Mouse (Mus musculus) embryonic fibroblast, embryonic 13.5 days (primary cell): ENCODE measurements around the gene Shpk. TPM values are rescaled to one million over a fixed set of nuclear protein-coding genes. Genes with fewer than 3 reads are reported as not detected.

Source experiments
- H3K27ac ChIP-seq: 2 replicates; pipeline ENCODE4 v1.5.1; 2012; ENCODE audit warnings: low read length, control low read depth, inconsistent platforms; ENCODE audit not compliant: insufficient read depth
- H3K4me1 ChIP-seq: 2 replicates; pipeline ENCODE4 v1.6.1; 2011; ENCODE audit warnings: low read length; ENCODE audit not compliant: control insufficient read depth, insufficient read depth
- H3K4me3 ChIP-seq: 2 replicates; pipeline ENCODE4 v1.5.1; 2011; ENCODE audit warnings: mild to moderate bottlenecking, control low read depth, low read length; ENCODE audit not compliant: insufficient read depth
- CTCF ChIP-seq: IDR thresholded peaks from 2 replicates; pipeline ENCODE4 v1.5.1; 2011; ENCODE audit warnings: mild to moderate bottlenecking, control low read depth, low read length, moderate library complexity, borderline replicate concordance; ENCODE audit not compliant: insufficient read depth
- POLR2A ChIP-seq: IDR thresholded peaks from 2 replicates; pipeline ENCODE4 v1.6.1; 2011; ENCODE audit warnings: low read depth, mild to moderate bottlenecking, control low read depth, low read length, moderate library complexity
- polyA plus RNA-seq: library from polyadenylated mRNA; stranded (reverse); fragments of >200 nt; gene quantifications from 2 replicates; pipeline ENCODE4 v1.2.4, GENCODE M21; 2011; ENCODE audit warnings: low read depth; ENCODE audit not compliant: missing spikeins, insufficient read length

Gene Shpk
- polyA plus RNA-seq, result 2.2 and 2.4 TPM in 2 replicates

GRCm38 (mm10) chr11:73199230-73199712, at the start of gene Shpk:
Gene Shpk, plus strand, starts transcription at chr11:73199460.
- Histone ChIP-seq H3K27ac (no peak within 1 kb of the TSS), H3K4me1 (no peaks in the 10 kb centered on the region), H3K4me3 (peak within 1 kb of the TSS; percentile 64)
- peak; percentile 79 for TF ChIP-seq POLR2A
- TF ChIP-seq CTCF, result no peak

- TF ChIP-seq POLR2A, result no peak
- no peak for TF ChIP-seq CTCF
- H3K4me1 ChIP-seq, result no peaks in the 10 kb centered on the region; the same call in 1 of the 2 replicates
- H3K27ac ChIP-seq, result no peak overlapping the region
- no peak overlapping the region for H3K4me3 ChIP-seq
Observed at GRCm38 (mm10) chr11:73155071-73155470, 44.2 kb upstream of the Shpk start.

- H3K27ac ChIP-seq, result peak within 1 kb of the TSS; percentile 18; the same call in 1 of the 2 replicates
- peak within 1 kb of the TSS; percentile 38 for H3K4me3 ChIP-seq
- TF ChIP-seq POLR2A (peak; percentile 47; the same call in 1 of the 2 replicates), CTCF (no peak)
Observed at GRCm38 (mm10) chr11:73159957-73160810, 39.1 kb upstream of the Shpk start, which contains the start of gene P2rx5. Gene P2rx5, plus strand, starts transcription at chr11:73160421.

GRCm38 (mm10) chr11:73160811-73161200, 38.5 kb upstream of the Shpk start:
- TF ChIP-seq POLR2A, result no peak
- TF ChIP-seq CTCF, result 0 out of 2 replicates have a peak, but pooled peaks have one; percentile 4
- Histone ChIP-seq H3K27ac (peak overlapping the region; percentile 18; the same call in 1 of the 2 replicates), H3K4me3 (peak overlapping the region; percentile 38), H3K4me1 (peaks cover 8% of the 10 kb centered on the region)

More at GRCm38 (mm10) chr11:73159957-73160810, 39.1 kb upstream of the Shpk start, which contains the start of gene P2rx5:
- H3K4me1 ChIP-seq, result peaks cover 8% of the 10 kb centered on the region

GRCm38 (mm10) chr11:73161616-73162015, 37.6 kb upstream of the Shpk start:
- peaks cover 8% of the 10 kb centered on the region for H3K4me1 ChIP-seq

GRCm38 (mm10) chr11:73162284-73162683, 37.0 kb upstream of the Shpk start:
- peaks cover 8% of the 10 kb centered on the region for H3K4me1 ChIP-seq
- TF ChIP-seq CTCF (no peak), POLR2A (no peak)
- H3K27ac ChIP-seq, result no peak overlapping the region
- H3K4me3 ChIP-seq, result no peak overlapping the region

More at GRCm38 (mm10) chr11:73161616-73162015, 37.6 kb upstream of the Shpk start:
- Histone ChIP-seq H3K27ac (peak overlapping the region; percentile 18; the same call in 1 of the 2 replicates), H3K4me3 (no peak overlapping the region; the same call in 1 of the 2 replicates)
- TF ChIP-seq CTCF (no peak), POLR2A (no peak)

GRCm38 (mm10) chr11:73168071-73168470, 31.2 kb upstream of the Shpk start:
- no peak for TF ChIP-seq POLR2A
- TF ChIP-seq CTCF, result no peak
- no peak overlapping the region for H3K27ac ChIP-seq
- peaks cover 3% of the 10 kb centered on the region; the same call in 1 of the 2 replicates for H3K4me1 ChIP-seq
- H3K4me3 ChIP-seq, result no peak overlapping the region

- Histone ChIP-seq H3K4me1 (peaks cover 3% of the 10 kb centered on the region; the same call in 1 of the 2 replicates), H3K4me3 (no peak overlapping the region), H3K27ac (no peak overlapping the region)
- no peak for TF ChIP-seq CTCF
- TF ChIP-seq POLR2A, result no peak
Observed at GRCm38 (mm10) chr11:73168576-73168975, 30.7 kb upstream of the Shpk start.

GRCm38 (mm10) chr11:73169231-73169630, 30.0 kb upstream of the Shpk start:
- Histone ChIP-seq H3K4me1 (peaks cover 3% of the 10 kb centered on the region; the same call in 1 of the 2 replicates), H3K4me3 (no peak overlapping the region), H3K27ac (no peak overlapping the region)
- TF ChIP-seq CTCF (peak; percentile 71; the same call in 1 of the 2 replicates), POLR2A (no peak)

GRCm38 (mm10) chr11:73172186-73172585, 27.1 kb upstream of the Shpk start:
- TF ChIP-seq CTCF, result no peak
- TF ChIP-seq POLR2A, result no peak
- peaks cover 3% of the 10 kb centered on the region; the same call in 1 of the 2 replicates for H3K4me1 ChIP-seq
- H3K4me3 ChIP-seq, result no peak overlapping the region
- H3K27ac ChIP-seq, result no peak overlapping the region

GRCm38 (mm10) chr11:73175612-73176011, 23.6 kb upstream of the Shpk start:
- peak overlapping the region; percentile 98 for H3K4me3 ChIP-seq
- H3K27ac ChIP-seq, result no peak overlapping the region
- peaks cover 3% of the 10 kb centered on the region for H3K4me1 ChIP-seq
- TF ChIP-seq POLR2A (no peak), CTCF (no peak)
